In the genomic region with DNA sequence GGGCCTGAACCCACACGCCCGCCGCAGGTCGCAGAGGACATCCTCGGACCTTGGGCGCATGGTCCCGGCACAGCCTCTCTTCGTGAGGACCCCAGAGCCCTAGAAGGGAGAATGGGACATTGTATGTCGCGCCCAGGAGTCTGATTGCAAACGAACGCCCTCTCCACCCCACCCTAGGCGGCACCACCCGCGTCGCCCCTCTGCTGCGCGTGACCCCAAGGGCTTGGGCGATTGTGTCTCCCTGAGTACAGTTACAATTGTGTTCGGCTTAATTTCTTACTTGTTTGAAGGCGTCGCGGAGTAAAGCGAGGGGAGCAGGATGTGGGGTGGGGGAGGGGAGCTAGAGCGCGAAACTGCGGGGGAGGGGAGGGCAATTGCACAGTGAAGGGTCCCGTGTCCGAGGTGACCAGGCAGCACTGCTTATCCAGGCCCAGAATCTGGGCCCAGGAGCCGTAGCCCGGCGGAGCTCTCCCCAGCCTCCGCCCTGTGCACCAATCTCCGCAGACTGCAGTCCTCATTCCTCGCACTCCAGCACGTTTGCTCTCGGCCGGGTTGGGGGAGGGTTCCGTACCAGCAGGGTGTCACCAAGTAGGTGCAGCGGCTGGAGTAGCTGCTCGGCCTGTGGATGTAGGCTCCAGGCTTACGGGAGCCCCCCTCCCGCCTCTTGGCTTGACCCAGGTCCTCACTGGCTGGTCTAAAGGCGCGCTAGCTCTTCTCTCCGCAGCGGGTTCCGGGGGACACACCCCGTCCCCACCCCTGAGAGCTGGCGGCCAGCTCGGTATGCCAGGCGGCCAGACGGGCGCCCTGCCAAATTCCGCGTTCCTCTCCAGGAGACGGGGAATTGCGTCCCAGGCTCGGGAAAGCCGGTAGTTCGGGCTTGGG, we compare ENCODE assay signal across 8 mouse cellular contexts. TPM values are rescaled to one million over a fixed set of nuclear protein-coding genes. Genes with fewer than 3 reads are reported as not detected.
DNase-seq lines count a peak whose midpoint lies in the region; ATAC-seq lines count a peak whose summit lies in the region.

No protein-coding gene starts in this region.

- no peaks in the 10 kb centered on the region for H3K27me3 ChIP-seq in hindbrain, embryonic 13.5 days

- ATAC-seq in hindbrain, embryonic 13.5 days (ENCODE audit: low FRiP score) = peak; percentile 65

- under 1% methylated on average over 61 of the region's 61 CpGs for WGBS in hindbrain, embryonic 13.5 days

- H3K9me3 ChIP-seq in hindbrain, embryonic 13.5 days = no peaks in the 10 kb centered on the region

- peak overlapping the region; percentile 99 for H3K27ac ChIP-seq in hindbrain, embryonic 13.5 days

- DNase-seq in MN1 (ENCODE audit: low spot score) = peak; percentile 86
- DNase-seq in cerebellum, postnatal 14 days = peak; percentile 95 to 97
- DNase-seq in frontal cortex, postnatal 14 days (ENCODE audit: low spot score in 2 of 2) = peak; percentile 72 to 74
- DNase-seq in layer of hippocampus, postnatal 36 days = peak; percentile 87 to 88
- DNase-seq in lung, postnatal 25 days (ENCODE audit: low spot score) = peak; percentile 94
- peak; percentile 86 for DNase-seq in right cerebral cortex, adult 18-20 months
- peak; percentile 91 for DNase-seq in urinary bladder, adult 2 months (ENCODE audit: low spot score)

- H3K4me3 ChIP-seq in hindbrain, embryonic 13.5 days = peak overlapping the region; percentile 65

- H3K4me1 ChIP-seq in hindbrain, embryonic 13.5 days (replicated peaks) = peaks cover 53% of the 10 kb centered on the region

- H3K36me3 ChIP-seq in hindbrain, embryonic 13.5 days = no peaks in the 10 kb centered on the region

- H3K9ac ChIP-seq in hindbrain, embryonic 13.5 days = peak overlapping the region; percentile 90

- peak overlapping the region; percentile 97 for H3K4me2 ChIP-seq in hindbrain, embryonic 13.5 days

RNA-seq across cellular contexts. Expression of a gene that starts 9.2 kb away (rescaled TPM):
- 13.1 and 14.0 TPM in 2 replicates for polyA plus RNA-seq in hindbrain, embryonic 13.5 days (2015; fragmentation: Nextera tagmentation; extraction: Ambion mirVana)
- 1 to 10 TPM; 3.0 to 5.6 TPM for total RNA-seq in layer of hippocampus, postnatal 36 days (2021)
- 3.6 and 3.9 TPM in 2 replicates for polyA plus RNA-seq in urinary bladder, adult 2 months (2012; rRNA removed)

RNA-seq across cellular contexts. Expression of a gene that starts 20.5 kb away (rescaled TPM):
- 11.5 and 12.7 TPM in 2 replicates for polyA plus RNA-seq in hindbrain, embryonic 13.5 days (2015; fragmentation: Nextera tagmentation; extraction: Ambion mirVana)
- total RNA-seq in layer of hippocampus, postnatal 36 days (2021) = 10 to 100 TPM; 17.2 to 17.3 TPM
- polyA plus RNA-seq in urinary bladder, adult 2 months (2012; rRNA removed) = 3.4 and 4.9 TPM in 2 replicates

RNA-seq across cellular contexts. Expression of a gene that starts 26.7 kb away (rescaled TPM):
- 60.3 and 61.4 TPM in 2 replicates for polyA plus RNA-seq in hindbrain, embryonic 13.5 days (2015; fragmentation: Nextera tagmentation; extraction: Ambion mirVana)
- 10 to 100 TPM; 53.7 to 57.7 TPM for total RNA-seq in layer of hippocampus, postnatal 36 days (2021)
- polyA plus RNA-seq in urinary bladder, adult 2 months (2012; rRNA removed) = 31.4 and 31.7 TPM in 2 replicates

RNA-seq across cellular contexts. Expression of a gene that starts 31.6 kb away (rescaled TPM):
- polyA plus RNA-seq in hindbrain, embryonic 13.5 days (2015; fragmentation: Nextera tagmentation; extraction: Ambion mirVana) = not detected in 2 replicates
- total RNA-seq in layer of hippocampus, postnatal 36 days (2021) = not detected
- polyA plus RNA-seq in urinary bladder, adult 2 months (2012; rRNA removed) = not detected in 2 replicates

Comparison
In these comparisons a context has a peak if more than half of its experiments do, and no peak if none do; other contexts are left out.
1. Peak in every context shown above with its lines: DNase-seq, ATAC-seq, H3K4me3 ChIP-seq and H3K27ac ChIP-seq.